Comparison of ENCODE assay signal across 9 mouse cellular contexts in the genomic region with DNA sequence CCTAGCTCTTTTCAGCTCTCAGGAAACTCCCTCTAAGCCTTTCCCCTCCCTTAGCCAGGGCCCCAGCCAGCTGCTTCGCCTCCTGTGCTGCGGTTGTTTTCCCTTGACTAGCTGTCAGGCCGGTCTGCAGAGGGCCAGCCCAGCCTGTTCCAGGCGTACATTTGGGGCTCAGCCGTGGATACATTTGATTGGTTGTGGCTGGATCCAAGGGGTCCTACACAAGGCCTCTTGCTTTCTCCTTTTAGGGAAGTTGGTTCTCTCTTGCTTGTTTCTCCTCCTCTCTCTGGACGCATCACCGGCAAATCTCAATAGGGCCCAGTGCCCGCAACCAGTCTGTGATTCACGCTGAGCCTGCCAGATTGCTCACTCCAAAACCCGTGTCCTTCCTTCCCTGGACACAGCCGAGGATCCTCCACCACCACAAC. TPM values are rescaled to one million over a fixed set of nuclear protein-coding genes. Genes with fewer than 3 reads are reported as not detected.
DNase-seq lines count a peak whose midpoint lies in the region; ATAC-seq and TF ChIP-seq lines count a peak whose summit lies in the region.
"Had no signal": no experiment of that assay in that cellular context is flagged by ENCODE, and none has a peak within 500 bp of the region (broad histone marks: within the 10 kb centered on the region; RNA-seq: fewer than 3 reads in every experiment).

No protein-coding gene starts in this region.

- no peaks in the 10 kb centered on the region for H3K36me3 ChIP-seq in embryonic facial prominence, embryonic 14.5 days (ENCODE audit: control insufficient read depth, insufficient read depth, low read length)
- H3K36me3 ChIP-seq in heart, embryonic 13.5 days = peaks cover 15% of the 10 kb centered on the region
- peaks cover 3% of the 10 kb centered on the region; the same call in 1 of the 2 replicates for H3K36me3 ChIP-seq in kidney, postnatal 0 days (ENCODE audit: insufficient read depth, low read length)
- H3K36me3 ChIP-seq in midbrain, embryonic 13.5 days = no peaks in the 10 kb centered on the region

- no peak overlapping the region for H3K9ac ChIP-seq in embryonic facial prominence, embryonic 14.5 days (ENCODE audit: low read depth, low read length)
- H3K9ac ChIP-seq in heart, embryonic 13.5 days = peak overlapping the region; percentile 67
- H3K9ac ChIP-seq in kidney, postnatal 0 days (ENCODE audit: low read depth, low read length) = no peak overlapping the region
- peak overlapping the region; percentile 40 for H3K9ac ChIP-seq in midbrain, embryonic 13.5 days (replicated peaks)

- H3K4me2 ChIP-seq in embryonic facial prominence, embryonic 14.5 days (ENCODE audit: low read depth, low read length) = peak overlapping the region; percentile 23; the same call in 1 of the 2 replicates
- H3K4me2 ChIP-seq in heart, embryonic 13.5 days = 0 out of 2 replicates have a peak overlapping the region, but pooled peaks have one; percentile 1
- H3K4me2 ChIP-seq in kidney, postnatal 0 days (ENCODE audit: low read length) = no peak overlapping the region
- H3K4me2 ChIP-seq in midbrain, embryonic 13.5 days (replicated peaks) = no peak overlapping the region

- DNase-seq in cerebellum, adult 11-12 months = peak; percentile 48
- peak; percentile 97 for DNase-seq in embryonic facial prominence, embryonic 14.5 days (ENCODE audit: low spot score)
- peak; percentile 96 for DNase-seq in kidney, postnatal 0 days (ENCODE audit: low spot score)
- peak; percentile 64 for DNase-seq in urinary bladder, adult 2 months (ENCODE audit: low spot score)
- DNase-seq in left cerebral cortex, postnatal 25 days (ENCODE audit: low spot score in 2 of 2) = no peak

- 10% methylated on average over 11 of the region's 11 CpGs for WGBS in embryonic facial prominence, embryonic 14.5 days
- WGBS in heart, embryonic 13.5 days = 21% methylated on average over 11 of the region's 11 CpGs
- WGBS in kidney, postnatal 0 days = 20% methylated on average over 11 of the region's 11 CpGs
- WGBS in midbrain, embryonic 13.5 days = 7% methylated on average over 11 of the region's 11 CpGs

- H3K4me3 ChIP-seq in embryonic facial prominence, embryonic 14.5 days (ENCODE audit: low read depth, low read length) = no peak overlapping the region
- H3K4me3 ChIP-seq in heart, embryonic 13.5 days = no peak overlapping the region
- no peak overlapping the region for H3K4me3 ChIP-seq in kidney, postnatal 0 days (replicated peaks; ENCODE audit: low read depth, low read length)
- H3K4me3 ChIP-seq in midbrain, embryonic 13.5 days (replicated peaks) = no peak overlapping the region

- peak; percentile 93 for ATAC-seq in embryonic facial prominence, embryonic 14.5 days (ENCODE audit: low read depth)
- ATAC-seq in heart, embryonic 13.5 days (ENCODE audit: extremely low read depth, insufficient number of reproducible peaks, low FRiP score, low TSS enrichment) = peak; percentile 49; the same call in 1 of the 2 replicates
- ATAC-seq in kidney, postnatal 0 days (replicated peaks; ENCODE audit: low FRiP score, low read depth) = peak; percentile 84
- ATAC-seq in midbrain, embryonic 13.5 days = peak; percentile 86
- ATAC-seq in CD4-positive, CD25-positive, alpha-beta regulatory T cell, adult 4 months = no peak

- no peaks in the 10 kb centered on the region for H3K9me3 ChIP-seq in embryonic facial prominence, embryonic 14.5 days (ENCODE audit: control insufficient read depth, low read length)
- H3K9me3 ChIP-seq in heart, embryonic 13.5 days = no peaks in the 10 kb centered on the region
- H3K9me3 ChIP-seq in kidney, postnatal 0 days (replicated peaks; ENCODE audit: low read length) = no peaks in the 10 kb centered on the region
- H3K9me3 ChIP-seq in midbrain, embryonic 13.5 days = no peaks in the 10 kb centered on the region

- intact Hi-C loops in left cerebral cortex, postnatal 25 days (cut with DNase I) = no loop called here

- peak overlapping the region; percentile 92 for H3K27ac ChIP-seq in embryonic facial prominence, embryonic 14.5 days (replicated peaks; ENCODE audit: low read depth, low read length)
- H3K27ac ChIP-seq in heart, embryonic 13.5 days (replicated peaks) = peak overlapping the region; percentile 92
- H3K27ac ChIP-seq in kidney, postnatal 0 days = peak overlapping the region; percentile 84
- H3K27ac ChIP-seq in midbrain, embryonic 13.5 days = peak overlapping the region; percentile 75

- H3K4me1 ChIP-seq in embryonic facial prominence, embryonic 14.5 days (ENCODE audit: control insufficient read depth, insufficient read depth, low read length) = peaks cover 64% of the 10 kb centered on the region
- H3K4me1 ChIP-seq in heart, embryonic 13.5 days = peaks cover 73% of the 10 kb centered on the region
- H3K4me1 ChIP-seq in kidney, postnatal 0 days (replicated peaks; ENCODE audit: insufficient read depth, low read length) = peaks cover 25% of the 10 kb centered on the region
- H3K4me1 ChIP-seq in midbrain, embryonic 13.5 days (replicated peaks) = peaks cover 22% of the 10 kb centered on the region

- TF ChIP-seq CTCF in kidney, postnatal 0 days (IDR thresholded peaks at IDR 0.05; ENCODE audit: low read depth) = no peak

- no peaks in the 10 kb centered on the region for H3K27me3 ChIP-seq in embryonic facial prominence, embryonic 14.5 days (replicated peaks; ENCODE audit: control insufficient read depth, insufficient read depth, low read length)
- H3K27me3 ChIP-seq in heart, embryonic 13.5 days (replicated peaks) = no peaks in the 10 kb centered on the region
- no peaks in the 10 kb centered on the region for H3K27me3 ChIP-seq in kidney, postnatal 0 days (ENCODE audit: insufficient read depth, low read length)
- H3K27me3 ChIP-seq in midbrain, embryonic 13.5 days = 0 out of 2 replicates have a peak, but pooled peaks cover 4% of the 10 kb centered on the region

RNA-seq across cellular contexts. Expression of a gene that starts 40.4 kb away (rescaled TPM):
- 93.4 and 95.4 TPM in 2 replicates for polyA plus RNA-seq in embryonic facial prominence, embryonic 14.5 days (2014; fragmentation: Nextera tagmentation; extraction: Ambion mirVana)
- polyA plus RNA-seq in heart, embryonic 13.5 days (2015; fragmentation: Nextera tagmentation; extraction: Ambion mirVana) = 81.5 and 83.7 TPM in 2 replicates
- 80.2 and 93.0 TPM in 2 replicates for polyA plus RNA-seq in kidney, postnatal 0 days (2015; fragmentation: Nextera tagmentation; extraction: Ambion mirVana)
- 29.3 and 30.3 TPM in 2 replicates for polyA plus RNA-seq in midbrain, embryonic 13.5 days (2015; fragmentation: Nextera tagmentation; extraction: Ambion mirVana)
- polyA plus RNA-seq in urinary bladder, adult 2 months (2012; rRNA removed) = 140 and 183 TPM in 2 replicates
- not detected for polyA plus RNA-seq in CD4-positive, CD25-positive, alpha-beta regulatory T cell, adult 4 months (2017; shearing (Covaris generic))
- total RNA-seq in left cerebral cortex, postnatal 25 days (2021) = 10 to 100 TPM; 53.3 to 53.6 TPM
- total RNA-seq: neutrophil, adult 5-6 weeks had no signal

Comparison
In these comparisons a context has a peak if more than half of its experiments do, and no peak if none do; other contexts are left out.
1. DNase-seq: peak in cerebellum, adult 11-12 months (single experiment), embryonic facial prominence, embryonic 14.5 days (single experiment), kidney, postnatal 0 days (single experiment) and urinary bladder, adult 2 months (single experiment); none in left cerebral cortex, postnatal 25 days (0 of 2).
2. H3K4me2 ChIP-seq: peak in embryonic facial prominence, embryonic 14.5 days (single experiment) and heart, embryonic 13.5 days (single experiment); none in kidney, postnatal 0 days (single experiment) and midbrain, embryonic 13.5 days (single experiment).
3. H3K9ac ChIP-seq: peak in heart, embryonic 13.5 days (single experiment) and midbrain, embryonic 13.5 days (single experiment); none in embryonic facial prominence, embryonic 14.5 days (single experiment) and kidney, postnatal 0 days (single experiment).
4. RNA of a gene that starts 40.4 kb away (polyA plus RNA-seq): 140 to 183 TPM in urinary bladder, adult 2 months, 93.4 to 95.4 TPM in embryonic facial prominence, embryonic 14.5 days, 81.5 to 83.7 TPM in heart, embryonic 13.5 days, 80.2 to 93.0 TPM in kidney, postnatal 0 days and 29.3 to 30.3 TPM in midbrain, embryonic 13.5 days; not detected in CD4-positive, CD25-positive, alpha-beta regulatory T cell, adult 4 months; every median in the first group is over 10 times any median in the second.
5. Peak in every context shown above with its lines, with median percentiles within 50 percentile points of each other: H3K27ac ChIP-seq.